Mouse (Mus musculus) CH12.LX (cell line): Measurements from ENCODE around the gene Ezh1. TPM values are rescaled to one million over a fixed set of nuclear protein-coding genes. Genes with fewer than 3 reads are reported as not detected.

Experiments used
- DNase-seq: peaks from one replicate; pipeline ENCODE4 v3.0.0-alpha.2; 2013; ENCODE audit errors: extremely low read depth
- H3K27ac ChIP-seq: 2 replicates; pipeline ENCODE4 v1.5.1; 2012; ENCODE audit warnings: low read depth, mild to moderate bottlenecking, control low read depth, moderate library complexity; ENCODE audit not compliant: insufficient read depth
- H3K27me3 ChIP-seq: replicated peaks from 2 replicates; pipeline ENCODE3; 2012; ENCODE audit warnings: inconsistent platforms
- H3K36me3 ChIP-seq, 2 experiments: replicated peaks in 1 of 2; 2 replicates each; pipeline versions ENCODE3 to v1.6.1; 2012; ENCODE audit warnings: inconsistent platforms in 1 of 2, low read length in 1 of 2, mild to moderate bottlenecking in 1 of 2, mixed read lengths in 1 of 2, moderate library complexity in 1 of 2; ENCODE audit not compliant: control insufficient read depth in 1 of 2, insufficient read depth in 1 of 2
- H3K4me1 ChIP-seq, 2 experiments: 2 replicates each; pipeline ENCODE4 v1.6.1; 2012; ENCODE audit warnings: inconsistent platforms in 1 of 2, moderate library complexity in 1 of 2; ENCODE audit not compliant: insufficient read depth in 2 of 2, control insufficient read depth in 1 of 2
- H3K4me2 ChIP-seq: 2 replicates; pipeline ENCODE4 v1.6.1; 2012; ENCODE audit warnings: low read depth, mild to moderate bottlenecking, control low read depth; ENCODE audit not compliant: poor library complexity, insufficient read depth, severe bottlenecking
- H3K4me3 ChIP-seq, 3 experiments: fragments of 150-350 bp in 1 of 3; sonication (generic) in 1 of 3; replicated peaks in 1 of 3; 2 replicates each; pipeline versions ENCODE3 to v1.5.1; 2011 to 2012; ENCODE audit warnings: low read depth in 2 of 3, low read length in 2 of 3, mild to moderate bottlenecking in 2 of 3, moderate library complexity in 2 of 3, control low read depth in 1 of 3, improper control_type of control experiment in 1 of 3, inconsistent platforms in 1 of 3, mixed read lengths in 1 of 3; ENCODE audit not compliant: poor library complexity in 1 of 3
- H3K79me2 ChIP-seq: replicated peaks from 2 replicates; pipeline ENCODE4 v1.6.1; 2012; ENCODE audit warnings: mild to moderate bottlenecking, moderate library complexity; ENCODE audit not compliant: control insufficient read depth, poor library complexity, insufficient read depth, severe bottlenecking; ENCODE audit errors: extremely low read depth
- H3K9ac ChIP-seq: 2 replicates; pipeline ENCODE4 v1.6.1; 2012; ENCODE audit warnings: low read depth, mild to moderate bottlenecking, control low read depth, moderate library complexity; ENCODE audit not compliant: insufficient read depth
- H3K9me3 ChIP-seq: replicated peaks from 2 replicates; pipeline ENCODE3; 2012; ENCODE audit warnings: low read length, inconsistent platforms, mixed read lengths
- BHLHE40 ChIP-seq: IDR thresholded peaks from 2 replicates; pipeline ENCODE4 v1.6.1; 2011; ENCODE audit warnings: mild to moderate bottlenecking, low read depth, low read length, improper control_type of control experiment
- CHD2 ChIP-seq: IDR thresholded peaks from 2 replicates; pipeline ENCODE4 v1.6.1; 2011; ENCODE audit warnings: low read length, improper control_type of control experiment
- ELF1 ChIP-seq: IDR thresholded peaks from 2 replicates; pipeline ENCODE4 v1.6.1; 2014; ENCODE audit warnings: low read depth, mild to moderate bottlenecking, inconsistent platforms, low read length, improper control_type of control experiment
- HCFC1 ChIP-seq: IDR thresholded peaks from 2 replicates; pipeline ENCODE4 v1.6.1; 2012; ENCODE audit warnings: low read depth, mild to moderate bottlenecking, inconsistent platforms, low read length, improper control_type of control experiment
- IRF4 ChIP-seq: IDR thresholded peaks from 2 replicates; pipeline ENCODE4 v1.6.1; 2014; ENCODE audit warnings: low read depth, mild to moderate bottlenecking, inconsistent platforms, low read length, improper control_type of control experiment
- JUN ChIP-seq: IDR thresholded peaks from 2 replicates; pipeline ENCODE4 v1.6.1; 2011; ENCODE audit warnings: low read depth, mild to moderate bottlenecking, low read length, improper control_type of control experiment, moderate library complexity; ENCODE audit not compliant: insufficient read depth
- KAT2A ChIP-seq: IDR thresholded peaks from 2 replicates; pipeline ENCODE4 v1.6.1; 2012; ENCODE audit warnings: low read length, improper control_type of control experiment, inconsistent platforms; ENCODE audit not compliant: insufficient replicate concordance
- MAX ChIP-seq: IDR thresholded peaks from 2 replicates; pipeline ENCODE4 v1.6.1; 2011; ENCODE audit warnings: low read length, improper control_type of control experiment
- MAZ ChIP-seq: IDR thresholded peaks from 2 replicates; pipeline ENCODE4 v1.6.1; 2012; ENCODE audit warnings: low read depth, mild to moderate bottlenecking, inconsistent platforms, low read length, improper control_type of control experiment, moderate library complexity
- MXI1 ChIP-seq: IDR thresholded peaks from 2 replicates; pipeline ENCODE4 v1.6.1; 2011; ENCODE audit warnings: mild to moderate bottlenecking, low read depth, low read length, improper control_type of control experiment
- MYC ChIP-seq: IDR thresholded peaks from 2 replicates; pipeline ENCODE4 v1.6.1; 2011; ENCODE audit warnings: low read depth, mild to moderate bottlenecking, improper control_type of control experiment, low read length
- NELFE ChIP-seq: IDR thresholded peaks from 2 replicates; pipeline ENCODE4 v1.6.1; 2011; ENCODE audit warnings: low read depth, low read length, improper control_type of control experiment
- NRF1 ChIP-seq: IDR thresholded peaks from 2 replicates; pipeline ENCODE4 v1.6.1; 2014; ENCODE audit warnings: low read depth, mild to moderate bottlenecking, inconsistent platforms, low read length, improper control_type of control experiment, moderate library complexity
- POLR2AphosphoS2 ChIP-seq: IDR thresholded peaks from 2 replicates; pipeline ENCODE4 v1.6.1; 2011; ENCODE audit warnings: low read depth, low read length, improper control_type of control experiment
- RAD21 ChIP-seq: IDR thresholded peaks from 2 replicates; pipeline ENCODE4 v1.6.1; 2011; ENCODE audit warnings: low read depth, mild to moderate bottlenecking, low read length, improper control_type of control experiment, moderate library complexity
- RCOR1 ChIP-seq: conservative IDR thresholded peaks from 2 replicates; pipeline ENCODE4 v1.6.1; 2012; ENCODE audit warnings: low read depth, mild to moderate bottlenecking, inconsistent platforms, low read length, improper control_type of control experiment
- TCF12 ChIP-seq: IDR thresholded peaks from 2 replicates; pipeline ENCODE4 v1.6.1; 2014; ENCODE audit warnings: low read depth, mild to moderate bottlenecking, inconsistent platforms, low read length, improper control_type of control experiment
- UBTF ChIP-seq: IDR thresholded peaks from 2 replicates; pipeline ENCODE4 v1.6.1; 2012; ENCODE audit warnings: low read depth, mild to moderate bottlenecking, inconsistent platforms, low read length, improper control_type of control experiment, moderate library complexity
- dilution Hi-C: fragments of 300-500 bp; cut with MboI; formaldehyde crosslinking; loops from 2 replicates; pipeline ENCODE4 v1.14.3; 2020; ENCODE audit warnings: low sequenced_read_pairs; ENCODE audit not compliant: extremely low pct_unique_long_range_greater_than_20kb, extremely low pct_ligation_motif_present
- in situ Hi-C: fragments of 300-500 bp; cut with MboI; formaldehyde crosslinking; loops from 3 replicates; pipeline ENCODE4 v1.14.3; 2019; ENCODE audit warnings: low sequenced_read_pairs, low pct_ligation_motif_present, low pct_unique_long_range_greater_than_20kb, mixed read lengths
- polyA plus RNA-seq: library from polyadenylated mRNA; unstranded; fragments of >175 nt; gene quantifications from 2 replicates; pipeline ENCODE4 v1.2.1, GENCODE M21; 2012; ENCODE audit warnings: low read depth; ENCODE audit not compliant: insufficient read length
- total RNA-seq, 2 experiments: library from RNA; depleted of rRNA; stranded (reverse); fragments of 300-350 nt in 1 of 2; fragments of >200 nt in 1 of 2; gene quantifications; 2 replicates each; pipeline ENCODE4 v1.2.3; 2012 to 2014

The Ezh1 gene
- total and polyA plus RNA-seq, 3 experiments, result 8.7 to 15.3 (median 12.1) TPM

- Histone ChIP-seq H3K79me2 (peaks cover 13% of the 10 kb centered on the region), H3K4me2 (peak overlapping the region; percentile 89), H3K27me3 (peaks cover 25% of the 10 kb centered on the region), H3K9ac (peak overlapping the region; percentile 87), H3K9me3 (no peaks in the 10 kb centered on the region), H3K36me3 (peaks cover 0 to 6% of the 10 kb centered on the region in 2 experiments), H3K4me1 (peaks cover 6 to 29% of the 10 kb centered on the region in 2 experiments), H3K4me3 (peak overlapping the region; percentile 83 to 95 (median 85)), H3K27ac (no peak overlapping the region)
- in situ Hi-C loops, result no loop called here
- TF ChIP-seq RAD21 (no peak), ELF1 (peak; percentile 69)
- peak; percentile 25 for DNase-seq
- dilution Hi-C loops, result no loop called here
Measured at GRCm38 (mm10) chr11:101225331-101226064, 765 bp downstream of the Ezh1 start.

GRCm38 (mm10) chr11:101224337-101224736, 1.9 kb downstream of the Ezh1 start:
- TF ChIP-seq MYC (no peak), UBTF (no peak), MXI1 (no peak), JUN (no peak), NELFE (no peak), BHLHE40 (no peak), MAX (no peak), CHD2 (no peak), POLR2AphosphoS2 (no peak), MAZ (no peak), IRF4 (no peak), ELF1 (no peak), TCF12 (no peak), KAT2A (no peak), RCOR1 (no peak), HCFC1 (no peak), NRF1 (no peak), RAD21 (no peak)
- Histone ChIP-seq H3K9me3 (no peaks in the 10 kb centered on the region), H3K79me2 (peaks cover 15% of the 10 kb centered on the region), H3K4me1 (peaks cover 6 to 36% of the 10 kb centered on the region in 2 experiments), H3K4me3 (no peak overlapping the region), H3K27me3 (peaks cover 18% of the 10 kb centered on the region), H3K36me3 (peaks cover 0 to 6% of the 10 kb centered on the region in 2 experiments), H3K9ac (no peak overlapping the region), H3K4me2 (no peak overlapping the region), H3K27ac (no peak overlapping the region)
- dilution Hi-C loops, result no loop called here
- no peak for DNase-seq
- in situ Hi-C loops, result no loop called here
